Mouse (Mus musculus) G1E (cell line): Measurements from ENCODE around the gene Sh3rf3.

Experiments
- CTCF ChIP-seq: IDR thresholded peaks from 2 replicates; pipeline ENCODE4 v1.5.1; 2012; ENCODE audit warnings: low read depth, low read length, inconsistent platforms, mixed read lengths
- GATA1 ChIP-seq: IDR thresholded peaks from 2 replicates; pipeline ENCODE4 v1.6.1; 2012; ENCODE audit warnings: borderline replicate concordance, low read length, inconsistent platforms, mixed read lengths
- GATA2 ChIP-seq: IDR thresholded peaks from 2 replicates; pipeline ENCODE4 v1.6.1; 2012; ENCODE audit warnings: low read depth, low read length, inconsistent platforms, borderline replicate concordance
- POLR2AphosphoS5 ChIP-seq: IDR thresholded peaks from 2 replicates; pipeline ENCODE4 v1.6.1; 2012; ENCODE audit warnings: low read depth, low read length, inconsistent platforms; ENCODE audit not compliant: insufficient replicate concordance
- TAL1 ChIP-seq: conservative IDR thresholded peaks from 2 replicates; pipeline ENCODE4 v1.6.1; 2012; ENCODE audit warnings: low read depth, low read length, inconsistent platforms, mixed read lengths

DNA sequence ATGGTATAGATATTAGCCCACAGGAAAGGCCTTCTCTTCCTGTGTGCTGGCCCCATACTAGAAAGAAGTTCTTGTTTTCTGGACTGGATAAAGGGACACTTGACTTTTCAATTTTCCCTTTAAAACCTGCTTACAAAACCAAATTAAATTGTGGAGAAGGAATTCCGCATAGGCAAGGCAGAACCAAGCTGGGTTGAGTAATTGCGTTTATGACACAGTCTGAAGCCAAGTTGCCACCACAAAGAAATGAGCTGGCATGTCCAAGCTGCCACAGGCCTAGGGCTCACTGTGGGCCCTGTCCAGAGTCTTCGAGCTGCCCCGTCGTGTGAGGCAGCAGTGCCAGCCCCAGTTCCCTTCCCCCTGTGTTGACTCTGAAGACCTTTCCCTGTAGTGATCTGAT lies 156.2 kb downstream of the Sh3rf3 start:
- TF ChIP-seq TAL1, result no peak
- no peak for TF ChIP-seq CTCF
- no peak for TF ChIP-seq POLR2AphosphoS5
- TF ChIP-seq GATA1, result no peak
- no peak for TF ChIP-seq GATA2
